Mouse (Mus musculus) liver, adult 2 months (tissue): ENCODE results near the gene Slc25a1. TPM values are rescaled to one million over a fixed set of nuclear protein-coding genes. Genes with fewer than 3 reads are reported as not detected.

ENCODE experiments used
- DNase-seq: peaks from one replicate; pipeline ENCODE4 v3.0.0-alpha.2; 2011; ENCODE audit warnings: low read depth, low spot score; ENCODE audit errors: extremely low read depth
- H3K27ac ChIP-seq: fragments of 200-500 bp; replicated peaks from 2 replicates; pipeline ENCODE4 v1.5.1; 2012; ENCODE audit warnings: low read depth, mild to moderate bottlenecking, control low read depth, inconsistent platforms, low read length; ENCODE audit not compliant: insufficient read depth
- H3K27me3 ChIP-seq: fragments of 200-500 bp; 2 replicates; pipeline ENCODE4 v1.6.1; 2012; ENCODE audit warnings: mild to moderate bottlenecking, moderate library complexity, low read length, inconsistent platforms; ENCODE audit not compliant: control insufficient read depth, insufficient read depth
- H3K36me3 ChIP-seq: fragments of 200-500 bp; 2 replicates; pipeline ENCODE4 v1.6.1; 2012; ENCODE audit warnings: low read length, inconsistent platforms; ENCODE audit not compliant: control insufficient read depth, insufficient read depth
- H3K4me1 ChIP-seq: fragments of 200-500 bp; 2 replicates; pipeline ENCODE4 v1.6.1; 2011; ENCODE audit warnings: low read length; ENCODE audit not compliant: control insufficient read depth, insufficient read depth
- H3K4me3 ChIP-seq: fragments of 200-500 bp; 2 replicates; pipeline ENCODE4 v1.5.1; 2011; ENCODE audit warnings: low read depth, mild to moderate bottlenecking, control low read depth, low read length, moderate library complexity; ENCODE audit not compliant: insufficient read depth
- H3K79me2 ChIP-seq: fragments of 200-500 bp; 2 replicates; pipeline ENCODE4 v1.6.1; 2012; ENCODE audit warnings: inconsistent platforms, mild to moderate bottlenecking, low read length, moderate library complexity; ENCODE audit not compliant: control insufficient read depth, insufficient read depth
- H3K9ac ChIP-seq: fragments of 200-500 bp; 2 replicates; pipeline ENCODE4 v1.6.1; 2012; ENCODE audit warnings: low read depth, mild to moderate bottlenecking, control low read depth, inconsistent platforms, low read length
- CTCF ChIP-seq: fragments of 200-500 bp; IDR thresholded peaks from 2 replicates; pipeline ENCODE4 v1.5.1; 2011; ENCODE audit warnings: low read depth, low read length, control low read depth
- POLR2A ChIP-seq: fragments of 200-500 bp; IDR thresholded peaks from 2 replicates; pipeline ENCODE4 v1.6.1; 2011; ENCODE audit warnings: low read length, control low read depth; ENCODE audit not compliant: insufficient read depth; ENCODE audit errors: extremely low read depth
- WGBS: fragments of 180-500 bp; shearing (Covaris S2); methylation state at CpG from one replicate; pipeline ENCODE4 v1.1.7; 2018; 5-methylcytosine and 5-hydroxymethylcytosine counted together
- polyA plus RNA-seq: library from polyadenylated mRNA; depleted of rRNA; stranded (reverse); fragments of >200 nt; gene quantifications from 2 replicates; pipeline ENCODE4 v1.2.3, GENCODE M21; 2012
- total RNA-seq: library from RNA; depleted of rRNA; stranded (reverse); fragments of >200 nt; gene quantifications from 2 replicates; pipeline ENCODE4 v1.2.3, GENCODE M21; 2014

Slc25a1 gene
- total and polyA plus RNA-seq, 2 experiments = 164 to 373 TPM

DNA sequence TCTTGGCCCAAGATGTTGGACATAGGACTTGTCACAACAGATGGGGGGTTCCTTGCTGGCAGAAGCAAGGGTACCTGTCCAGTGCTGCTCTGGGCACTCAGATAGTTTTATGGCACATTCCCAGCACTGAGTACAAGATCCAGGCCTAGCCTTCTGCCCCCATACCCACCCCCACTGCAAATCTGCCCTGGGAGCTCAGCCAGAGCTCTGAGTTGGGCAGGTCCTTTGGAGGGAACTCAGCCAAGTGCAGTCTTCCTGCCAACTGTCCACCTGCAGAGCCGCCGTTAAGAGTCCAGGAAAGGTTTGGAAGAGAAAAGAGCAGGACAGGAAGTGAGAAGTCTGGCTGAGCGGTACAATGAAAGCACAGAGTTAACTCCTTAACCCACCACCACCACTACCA, 35.4 kb downstream of the Slc25a1 start:
- Histone ChIP-seq H3K79me2 (peaks cover 19% of the 10 kb centered on the region; the same call in 1 of the 2 replicates), H3K36me3 (no peaks in the 10 kb centered on the region), H3K27me3 (no peaks in the 10 kb centered on the region), H3K4me1 (peaks cover 13% of the 10 kb centered on the region), H3K27ac (peak overlapping the region; percentile 80), H3K4me3 (no peak overlapping the region), H3K9ac (no peak overlapping the region)
- peak; percentile 92 for DNase-seq
- TF ChIP-seq CTCF (no peak), POLR2A (no peak)
- WGBS = 7% methylated on average over 3 of the region's 3 CpGs

DNA sequence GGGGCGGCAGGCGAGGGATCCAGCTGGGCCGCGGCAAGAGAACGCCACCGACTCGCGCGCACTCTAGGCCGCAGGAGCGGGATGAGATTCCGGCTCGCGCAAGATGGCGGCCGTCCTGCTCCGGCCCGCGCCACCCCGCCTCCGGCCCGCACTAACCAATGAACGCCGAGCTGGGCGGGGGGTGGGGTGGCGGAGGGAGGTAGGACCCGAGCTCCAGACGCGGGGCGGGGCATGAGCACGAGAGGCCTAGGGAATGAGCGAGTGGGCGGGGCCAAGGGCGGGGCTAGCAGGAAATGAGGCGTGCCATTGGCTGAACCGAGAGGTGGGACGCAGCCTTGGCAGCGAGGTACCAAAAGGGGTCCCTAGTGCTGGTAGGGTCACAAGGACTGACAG, 36.5 kb downstream of the Slc25a1 start, which contains the start of gene Gm20518:
Gm20518 (minus strand) TSS at position 105 of the 393 bp plus-strand sequence.
- TF ChIP-seq CTCF (no peak), POLR2A (peak; percentile 86)
- peak; percentile 78 for DNase-seq
- H3K4me1 ChIP-seq = peaks cover 13% of the 10 kb centered on the region
- H3K4me3 ChIP-seq = peak within 1 kb of the TSS; percentile 84
- no peaks in the 10 kb centered on the region for H3K36me3 ChIP-seq
- WGBS = under 1% methylated on average over 38 of the region's 38 CpGs
- H3K27me3 ChIP-seq = no peaks in the 10 kb centered on the region
- peak within 1 kb of the TSS; percentile 92 for H3K9ac ChIP-seq
- H3K79me2 ChIP-seq = peaks cover 23% of the 10 kb centered on the region; the same call in 1 of the 2 replicates
- peak within 1 kb of the TSS; percentile 90 for H3K27ac ChIP-seq

DNA sequence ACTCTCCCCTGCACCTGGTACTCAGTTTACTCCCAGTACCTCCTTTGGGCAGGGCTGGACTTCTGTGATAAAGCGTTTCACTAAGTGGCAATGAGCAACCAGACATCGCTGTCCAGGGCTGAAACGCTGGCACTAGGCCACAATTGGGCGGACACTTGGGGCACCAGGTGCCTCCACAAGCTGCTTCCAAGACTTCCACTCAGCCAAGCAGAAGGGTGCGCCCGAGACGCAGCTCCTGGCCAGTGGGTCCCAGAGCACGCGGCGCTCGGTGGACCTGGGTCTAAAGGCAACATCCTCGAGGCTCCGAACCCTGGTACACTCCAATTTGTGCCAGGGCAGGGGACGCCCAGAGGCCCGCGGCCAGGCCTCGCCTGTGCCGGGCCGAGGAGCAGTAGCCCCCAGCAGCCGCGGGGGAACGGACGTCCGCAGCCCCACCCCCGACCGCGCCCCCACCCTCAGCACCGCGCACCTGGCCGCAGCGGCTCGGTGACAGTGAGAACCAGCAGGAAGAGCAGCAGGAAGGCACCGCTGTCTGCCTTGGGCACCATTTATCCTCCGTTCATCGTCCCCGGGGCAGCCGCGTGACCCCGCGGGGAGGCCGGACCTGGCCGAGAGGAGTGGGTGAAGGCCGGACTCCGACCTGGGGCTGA, 37.0 kb downstream of the Slc25a1 start:
- WGBS = 1% methylated on average over 44 of the region's 44 CpGs
- no peaks in the 10 kb centered on the region for H3K36me3 ChIP-seq
- H3K4me3 ChIP-seq = peak overlapping the region; percentile 84
- TF ChIP-seq CTCF (0 out of 2 replicates have a peak, but pooled peaks have one; percentile 3), POLR2A (0 out of 2 replicates have a peak, but pooled peaks have one; percentile 37)
- DNase-seq = peak; percentile 87
- peak overlapping the region; percentile 90 for H3K27ac ChIP-seq
- peaks cover 15% of the 10 kb centered on the region for H3K4me1 ChIP-seq
- H3K27me3 ChIP-seq = no peaks in the 10 kb centered on the region
- H3K9ac ChIP-seq = peak overlapping the region; percentile 92
- H3K79me2 ChIP-seq = peaks cover 26% of the 10 kb centered on the region; the same call in 1 of the 2 replicates

DNA sequence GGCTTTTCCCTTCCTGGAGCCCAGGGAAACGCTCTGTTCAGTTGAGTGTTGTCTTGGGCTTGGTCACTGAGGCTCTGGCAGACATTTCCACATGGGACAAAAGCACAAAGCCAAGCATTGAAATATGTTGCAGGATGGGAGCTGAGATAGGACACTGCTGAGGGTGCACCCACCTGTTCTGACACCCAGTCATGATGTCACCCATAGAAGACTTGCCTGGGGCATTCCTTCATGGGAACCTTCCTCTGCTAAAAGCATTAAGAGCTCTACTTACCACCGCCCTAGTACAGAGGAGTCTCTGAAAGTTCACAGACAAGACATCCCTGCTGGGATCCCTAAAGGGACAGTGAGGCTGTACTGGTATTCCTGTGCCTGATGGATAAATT, 37.7 kb downstream of the Slc25a1 start:
- H3K4me3 ChIP-seq = no peak overlapping the region
- H3K79me2 ChIP-seq = peaks cover 33% of the 10 kb centered on the region; the same call in 1 of the 2 replicates
- H3K4me1 ChIP-seq = peaks cover 22% of the 10 kb centered on the region
- TF ChIP-seq POLR2A = no peak
- no peak for TF ChIP-seq CTCF
- no peak overlapping the region for H3K9ac ChIP-seq
- no peaks in the 10 kb centered on the region for H3K27me3 ChIP-seq
- 48% methylated on average over 2 of the region's 2 CpGs for WGBS
- H3K27ac ChIP-seq = no peak overlapping the region
- DNase-seq = no peak
- no peaks in the 10 kb centered on the region for H3K36me3 ChIP-seq

DNA sequence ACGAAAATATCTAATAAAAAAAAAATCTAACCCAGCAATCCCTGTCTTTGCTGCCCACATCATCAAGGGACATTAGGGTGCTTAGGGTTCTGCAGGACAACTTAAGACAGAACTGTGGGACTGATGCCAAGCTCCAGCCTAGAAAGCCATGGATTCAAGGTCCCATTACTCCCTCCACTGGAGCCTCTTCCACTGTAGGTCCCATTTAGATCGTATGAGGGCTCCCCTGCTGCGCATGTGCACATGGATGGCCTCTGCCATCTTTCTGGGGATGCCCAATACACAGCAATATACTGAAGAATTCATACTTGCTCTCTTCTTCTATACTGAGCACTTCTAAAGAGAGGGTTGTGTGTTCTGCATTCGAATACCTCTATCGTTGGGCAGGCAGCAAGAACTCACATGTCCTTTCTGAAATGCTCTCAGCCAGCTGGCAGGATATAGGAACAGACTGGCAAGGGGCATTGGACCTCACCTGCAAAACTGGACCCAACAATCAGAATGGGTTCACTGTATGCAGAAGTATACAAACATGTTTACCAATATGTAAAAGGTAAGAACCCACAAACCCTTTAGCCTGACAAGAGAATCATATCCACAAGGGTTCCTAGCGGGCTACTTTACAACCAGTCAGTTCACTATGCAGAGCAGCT, 38.2 kb downstream of the Slc25a1 start:
- Histone ChIP-seq H3K27me3 (no peaks in the 10 kb centered on the region), H3K9ac (no peak overlapping the region), H3K27ac (no peak overlapping the region), H3K4me1 (peaks cover 26% of the 10 kb centered on the region), H3K4me3 (no peak overlapping the region), H3K36me3 (no peaks in the 10 kb centered on the region), H3K79me2 (peaks cover 38% of the 10 kb centered on the region; the same call in 1 of the 2 replicates)
- DNase-seq = no peak
- TF ChIP-seq POLR2A = no peak
- no peak for TF ChIP-seq CTCF
- 71% methylated on average over 6 of the region's 6 CpGs for WGBS

DNA sequence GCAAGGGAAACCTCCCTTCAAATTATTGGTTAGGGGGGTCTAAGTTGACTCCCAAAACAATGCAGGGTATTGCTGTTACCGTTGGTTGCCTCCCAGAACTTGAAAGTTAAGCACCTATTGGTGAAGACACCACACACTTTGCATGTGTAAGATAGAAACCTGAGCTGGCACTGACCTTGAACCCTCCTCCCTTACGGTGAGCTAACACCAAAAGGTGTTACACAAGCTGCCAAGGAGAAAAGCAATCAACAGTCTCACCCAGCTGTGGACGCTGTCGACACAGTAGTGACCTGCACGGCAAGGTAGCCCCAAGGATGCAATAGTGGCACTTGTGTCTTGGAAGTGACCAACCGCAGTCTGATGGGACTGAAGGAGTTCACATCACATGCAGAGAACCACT, 43.9 kb downstream of the Slc25a1 start:
- H3K79me2 ChIP-seq = peaks cover 57% of the 10 kb centered on the region
- H3K36me3 ChIP-seq = no peaks in the 10 kb centered on the region
- no peak overlapping the region for H3K4me3 ChIP-seq
- peak; percentile 62 for DNase-seq
- peaks cover 29% of the 10 kb centered on the region for H3K4me1 ChIP-seq
- WGBS = 34% methylated on average over 6 of the region's 6 CpGs
- TF ChIP-seq CTCF (no peak), POLR2A (no peak)
- no peak overlapping the region for H3K9ac ChIP-seq
- no peaks in the 10 kb centered on the region for H3K27me3 ChIP-seq
- H3K27ac ChIP-seq = no peak overlapping the region
